Mouse (Mus musculus): ENCODE data around the gene Mcm6. TPM values are rescaled to one million over a fixed set of nuclear protein-coding genes. Genes with fewer than 3 reads are reported as not detected.
A peak's percentile ranks its signal among the peaks of the same experiment; 100 is the strongest.

Mcm6 gene
- total RNA-seq (2014; rRNA removed) (59.0 and 77.3 TPM in 2 replicates), polyA plus RNA-seq (2015; fragmentation: Nextera tagmentation; extraction: Ambion mirVana) (58.6 and 59.1 TPM in 2 replicates)

DNA sequence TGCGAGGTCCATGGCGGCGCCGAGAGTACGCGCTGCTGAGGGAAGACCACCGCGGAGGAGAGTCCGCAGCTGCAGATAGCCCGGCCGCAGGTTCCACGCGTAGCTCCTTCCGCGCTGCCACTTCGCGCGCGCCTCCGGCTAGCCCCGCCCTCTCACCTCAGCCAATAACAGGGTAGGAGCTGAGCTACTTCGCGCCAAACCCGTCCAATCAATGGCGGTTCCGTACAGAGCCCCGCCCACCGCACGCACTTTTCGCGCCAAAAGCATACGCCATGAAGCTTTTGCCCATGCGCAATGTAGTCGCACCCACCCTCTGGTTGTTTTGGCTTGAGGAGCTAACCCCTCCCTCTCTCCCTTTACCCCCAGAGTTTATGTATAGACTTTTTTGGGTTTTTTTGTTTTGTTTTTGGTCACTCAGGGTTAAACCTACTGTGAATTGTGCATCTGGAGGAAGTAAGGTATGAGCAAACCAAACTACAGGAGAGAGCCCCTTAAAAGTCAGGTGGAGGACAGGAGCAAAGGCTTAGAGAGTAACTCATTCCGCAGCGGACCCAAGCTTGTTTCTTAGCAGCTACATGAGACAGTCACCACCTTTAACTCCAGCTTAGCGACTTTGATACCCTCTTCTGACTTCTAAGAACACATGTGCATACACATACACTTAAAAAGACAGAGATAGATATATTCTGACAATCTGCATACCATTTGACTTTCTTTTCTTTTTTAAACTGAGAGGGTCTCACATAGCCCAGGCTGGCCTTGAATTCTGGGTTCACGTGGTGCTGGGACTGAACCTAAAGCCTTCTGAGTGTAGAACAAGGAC is at the start of gene Mcm6:
Gene Mcm6, minus strand, starts transcription at position 111 of the 823 bp plus-strand sequence.
- 3% methylated on average over 38 of the region's 38 CpGs for WGBS
- DNase-seq (ENCODE audit: low spot score), result peak; percentile 97
- no peaks in the 10 kb centered on the region for H3K27me3 ChIP-seq (ENCODE audit: insufficient read depth, low read length)
- no peaks in the 10 kb centered on the region; the same call in 1 of the 2 replicates for H3K4me1 ChIP-seq (ENCODE audit: insufficient read depth, low read length)
- peaks cover 5% of the 10 kb centered on the region; the same call in 1 of the 2 replicates for H3K36me3 ChIP-seq (ENCODE audit: insufficient read depth, low read length)
- peak; percentile 99 for ATAC-seq
- H3K27ac ChIP-seq, result peak within 1 kb of the TSS; percentile 79
- peak within 1 kb of the TSS; percentile 84 for H3K4me2 ChIP-seq (ENCODE audit: low read depth, low read length)
- TF ChIP-seq CTCF (IDR thresholded peaks at IDR 0.05; ENCODE audit: low read depth), result no peak
- H3K9ac ChIP-seq (replicated peaks; ENCODE audit: low read length), result peak within 1 kb of the TSS; percentile 68
- no peaks in the 10 kb centered on the region for H3K9me3 ChIP-seq (ENCODE audit: low read length)
- peak within 1 kb of the TSS; percentile 90 for H3K4me3 ChIP-seq (ENCODE audit: low read length)

DNA sequence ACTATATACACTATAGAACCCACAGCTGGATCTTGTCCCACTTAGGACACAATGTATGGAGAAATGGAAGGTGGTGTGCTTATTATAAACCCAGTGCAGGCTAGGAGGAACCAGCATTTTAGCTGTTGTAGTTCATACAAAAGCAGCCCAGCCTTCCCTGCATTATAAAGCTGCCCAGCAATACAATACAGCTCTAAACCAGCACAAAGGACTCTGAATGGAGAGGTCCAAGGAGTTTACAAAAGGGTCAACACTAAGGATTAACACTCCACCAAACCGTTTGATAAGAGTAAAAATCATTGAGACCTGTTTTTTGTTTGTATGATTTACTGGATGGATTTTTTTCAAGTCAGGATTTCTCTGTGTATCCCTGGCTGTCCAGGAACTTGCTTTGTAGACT is 47.4 kb upstream of the Mcm6 start:
- no peak overlapping the region for H3K27ac ChIP-seq
- H3K36me3 ChIP-seq (ENCODE audit: insufficient read depth, low read length), result no peaks in the 10 kb centered on the region
- H3K4me3 ChIP-seq (ENCODE audit: low read length), result no peak overlapping the region
- no peak overlapping the region for H3K9ac ChIP-seq (replicated peaks; ENCODE audit: low read length)
- no peaks in the 10 kb centered on the region for H3K9me3 ChIP-seq (ENCODE audit: low read length)
- no peaks in the 10 kb centered on the region for H3K4me1 ChIP-seq (ENCODE audit: insufficient read depth, low read length)
- DNase-seq (ENCODE audit: low spot score) (no peak), ATAC-seq (no peak)
- 25% methylated on average over 1 of the region's 1 CpGs for WGBS
- no peak overlapping the region for H3K4me2 ChIP-seq (ENCODE audit: low read depth, low read length)
- no peaks in the 10 kb centered on the region for H3K27me3 ChIP-seq (ENCODE audit: insufficient read depth, low read length)
- TF ChIP-seq CTCF (IDR thresholded peaks at IDR 0.05; ENCODE audit: low read depth), result no peak

DNA sequence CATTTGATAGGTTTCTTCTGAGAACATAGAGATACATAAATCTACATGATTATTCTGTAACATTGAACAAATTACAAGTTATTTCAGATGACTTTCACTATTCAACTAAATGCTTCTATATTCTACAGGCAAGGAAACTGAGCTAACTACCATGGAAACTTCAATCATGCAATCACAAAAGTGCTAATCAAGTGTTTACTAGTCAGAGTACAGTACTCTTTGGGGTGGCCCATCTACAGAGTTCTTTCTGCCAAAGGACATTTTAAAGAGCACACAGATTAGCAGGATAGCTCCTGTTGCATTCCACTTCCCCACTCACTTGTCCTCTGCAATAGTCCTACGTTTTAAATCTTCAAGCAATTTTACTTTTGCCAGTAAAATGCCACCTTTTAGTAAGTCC is 46.2 kb upstream of the Mcm6 start:
- 33% methylated on average over 1 of the region's 1 CpGs for WGBS
- Histone ChIP-seq H3K27me3 (ENCODE audit: insufficient read depth, low read length) (no peaks in the 10 kb centered on the region), H3K9ac (replicated peaks; ENCODE audit: low read length) (no peak overlapping the region), H3K9me3 (ENCODE audit: low read length) (no peaks in the 10 kb centered on the region), H3K36me3 (ENCODE audit: insufficient read depth, low read length) (no peaks in the 10 kb centered on the region), H3K27ac (peak overlapping the region; percentile 41; the same call in 1 of the 2 replicates), H3K4me2 (ENCODE audit: low read depth, low read length) (no peak overlapping the region), H3K4me3 (ENCODE audit: low read length) (no peak overlapping the region), H3K4me1 (ENCODE audit: insufficient read depth, low read length) (no peaks in the 10 kb centered on the region)
- no peak for TF ChIP-seq CTCF (IDR thresholded peaks at IDR 0.05; ENCODE audit: low read depth)
- ATAC-seq, result peak; percentile 28; the same call in 1 of the 2 replicates
- DNase-seq (ENCODE audit: low spot score), result peak; percentile 18

DNA sequence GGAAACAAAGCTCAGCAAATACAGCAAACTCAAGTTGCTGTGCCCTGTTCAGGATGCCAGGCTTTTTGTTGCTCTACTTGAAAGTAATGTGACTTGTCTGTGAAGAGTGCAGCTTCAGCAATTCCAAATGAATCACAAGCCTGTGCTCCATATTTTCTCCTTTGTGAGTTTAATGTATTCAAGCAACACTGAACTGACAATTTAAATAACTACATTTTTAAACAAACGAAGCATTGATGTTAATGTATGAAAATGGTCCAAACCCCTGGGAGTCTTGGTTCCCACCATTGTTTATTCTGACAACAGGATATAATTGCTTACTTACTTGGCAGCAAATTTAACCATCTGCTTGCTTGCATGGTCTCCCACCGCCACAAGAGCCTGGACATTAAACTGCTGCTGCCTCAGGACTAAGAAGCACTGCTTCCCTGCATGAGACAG is 45.6 kb upstream of the Mcm6 start:
- no peak overlapping the region for H3K4me3 ChIP-seq (ENCODE audit: low read length)
- H3K9ac ChIP-seq (replicated peaks; ENCODE audit: low read length), result no peak overlapping the region
- no peaks in the 10 kb centered on the region for H3K4me1 ChIP-seq (ENCODE audit: insufficient read depth, low read length)
- H3K27ac ChIP-seq, result peak overlapping the region; percentile 38; the same call in 1 of the 2 replicates
- ATAC-seq (peak; percentile 94), DNase-seq (ENCODE audit: low spot score) (peak; percentile 86)
- WGBS, result 11% methylated on average over 2 of the region's 2 CpGs
- no peaks in the 10 kb centered on the region for H3K9me3 ChIP-seq (ENCODE audit: low read length)
- no peak overlapping the region for H3K4me2 ChIP-seq (ENCODE audit: low read depth, low read length)
- TF ChIP-seq CTCF (IDR thresholded peaks at IDR 0.05; ENCODE audit: low read depth), result peak; percentile 25; the same call in 1 of the 2 replicates
- H3K27me3 ChIP-seq (ENCODE audit: insufficient read depth, low read length), result no peaks in the 10 kb centered on the region
- no peaks in the 10 kb centered on the region for H3K36me3 ChIP-seq (ENCODE audit: insufficient read depth, low read length)

DNA sequence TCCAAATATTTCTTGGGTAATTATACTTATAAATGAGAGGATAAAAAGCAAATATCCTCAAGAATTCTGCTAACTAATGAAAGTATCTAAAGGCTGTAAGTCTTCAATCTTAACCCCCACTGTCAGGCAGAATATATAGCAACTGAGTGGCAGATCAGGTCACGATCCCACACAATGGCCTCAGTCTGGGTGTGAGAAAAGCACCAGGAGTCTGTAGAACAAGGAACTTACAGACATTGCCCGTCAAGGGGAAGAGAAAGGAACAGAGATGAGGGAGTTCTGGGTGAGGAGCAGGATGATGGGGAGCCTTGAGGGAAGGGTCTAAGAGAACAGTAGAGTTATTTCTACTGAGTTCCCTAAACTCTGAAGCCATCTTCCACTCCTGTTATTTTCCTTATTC is 41.5 kb upstream of the Mcm6 start:
- DNase-seq (ENCODE audit: low spot score) (no peak), ATAC-seq (no peak)
- no peak overlapping the region for H3K4me2 ChIP-seq (ENCODE audit: low read depth, low read length)
- H3K9me3 ChIP-seq (ENCODE audit: low read length), result no peaks in the 10 kb centered on the region
- WGBS, result 25% methylated on average over 2 of the region's 2 CpGs
- TF ChIP-seq CTCF (IDR thresholded peaks at IDR 0.05; ENCODE audit: low read depth), result no peak
- no peak overlapping the region for H3K27ac ChIP-seq
- H3K27me3 ChIP-seq (ENCODE audit: insufficient read depth, low read length), result no peaks in the 10 kb centered on the region
- no peaks in the 10 kb centered on the region for H3K4me1 ChIP-seq (ENCODE audit: insufficient read depth, low read length)
- H3K4me3 ChIP-seq (ENCODE audit: low read length), result no peak overlapping the region
- no peaks in the 10 kb centered on the region for H3K36me3 ChIP-seq (ENCODE audit: insufficient read depth, low read length)
- no peak overlapping the region for H3K9ac ChIP-seq (replicated peaks; ENCODE audit: low read length)

DNA sequence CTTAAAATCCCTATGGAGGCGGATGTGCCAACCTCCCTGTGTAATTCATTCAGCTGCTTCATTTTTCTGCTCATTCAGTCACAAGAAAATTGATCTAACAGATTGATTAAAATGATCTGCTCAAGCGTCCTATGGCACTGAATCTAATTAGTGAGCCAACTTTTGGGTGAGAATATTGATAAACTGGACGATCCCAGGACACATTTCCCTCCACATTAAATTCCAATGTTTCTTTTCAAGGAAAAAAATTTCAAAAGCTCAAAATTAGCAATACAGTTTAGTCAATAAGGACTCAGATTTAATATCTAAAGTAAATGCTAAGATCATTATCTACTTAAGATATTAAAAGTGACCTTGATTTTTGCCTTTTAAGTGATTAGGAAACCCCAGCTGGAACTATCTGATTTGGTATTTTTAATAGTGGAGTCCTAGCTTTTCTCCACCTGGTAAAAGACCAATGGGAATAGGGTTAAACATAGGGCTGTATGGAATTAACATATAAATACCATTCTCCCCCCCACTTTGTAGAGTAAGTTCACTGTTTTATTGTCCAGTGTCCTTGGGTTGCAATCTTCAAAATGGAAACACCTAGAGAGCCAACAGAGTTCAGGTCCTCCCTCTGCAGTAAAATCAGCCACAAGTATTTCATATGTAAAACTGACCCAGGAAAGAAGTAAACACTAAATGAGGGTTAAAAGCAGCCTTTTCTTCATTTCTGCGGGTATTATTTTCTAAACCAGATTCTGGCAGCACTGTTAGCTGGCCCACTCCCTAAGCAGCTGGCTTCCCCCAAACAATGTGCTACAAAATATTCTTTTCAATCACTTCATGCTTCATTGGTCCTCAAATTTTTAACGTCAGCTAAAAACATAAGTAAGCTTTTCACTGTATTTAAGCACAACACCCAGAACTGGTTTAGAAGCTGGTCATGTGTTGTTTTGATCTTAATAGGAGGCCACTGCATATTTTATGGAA is 40.8 kb upstream of the Mcm6 start:
- Histone ChIP-seq H3K9ac (replicated peaks; ENCODE audit: low read length) (no peak overlapping the region), H3K4me3 (ENCODE audit: low read length) (no peak overlapping the region), H3K36me3 (ENCODE audit: insufficient read depth, low read length) (no peaks in the 10 kb centered on the region), H3K27me3 (ENCODE audit: insufficient read depth, low read length) (no peaks in the 10 kb centered on the region), H3K9me3 (ENCODE audit: low read length) (no peaks in the 10 kb centered on the region), H3K27ac (no peak overlapping the region), H3K4me2 (ENCODE audit: low read depth, low read length) (no peak overlapping the region), H3K4me1 (ENCODE audit: insufficient read depth, low read length) (no peaks in the 10 kb centered on the region)
- DNase-seq (ENCODE audit: low spot score), result peak; percentile 10
- ATAC-seq, result no peak
- TF ChIP-seq CTCF (IDR thresholded peaks at IDR 0.05; ENCODE audit: low read depth), result no peak
- WGBS, result 29% methylated on average over 5 of the region's 5 CpGs
